Mouse (Mus musculus) CH12.LX (cell line): Measurements from ENCODE around the gene Inpp5a. TPM values are rescaled to one million over a fixed set of nuclear protein-coding genes. Genes with fewer than 3 reads are reported as not detected.

Experiments used
- DNase-seq: peaks from one replicate; pipeline ENCODE4 v3.0.0-alpha.2; 2013; ENCODE audit errors: extremely low read depth
- H3K27ac ChIP-seq: 2 replicates; pipeline ENCODE4 v1.5.1; 2012; ENCODE audit warnings: low read depth, mild to moderate bottlenecking, control low read depth, moderate library complexity; ENCODE audit not compliant: insufficient read depth
- H3K27me3 ChIP-seq: replicated peaks from 2 replicates; pipeline ENCODE3; 2012; ENCODE audit warnings: inconsistent platforms
- H3K36me3 ChIP-seq, 2 experiments: replicated peaks in 1 of 2; 2 replicates each; pipeline versions ENCODE3 to v1.6.1; 2012; ENCODE audit warnings: inconsistent platforms in 1 of 2, low read length in 1 of 2, mild to moderate bottlenecking in 1 of 2, mixed read lengths in 1 of 2, moderate library complexity in 1 of 2; ENCODE audit not compliant: control insufficient read depth in 1 of 2, insufficient read depth in 1 of 2
- H3K4me1 ChIP-seq, 2 experiments: 2 replicates each; pipeline ENCODE4 v1.6.1; 2012; ENCODE audit warnings: inconsistent platforms in 1 of 2, moderate library complexity in 1 of 2; ENCODE audit not compliant: insufficient read depth in 2 of 2, control insufficient read depth in 1 of 2
- H3K4me2 ChIP-seq: 2 replicates; pipeline ENCODE4 v1.6.1; 2012; ENCODE audit warnings: low read depth, mild to moderate bottlenecking, control low read depth; ENCODE audit not compliant: poor library complexity, insufficient read depth, severe bottlenecking
- H3K4me3 ChIP-seq, 3 experiments: fragments of 150-350 bp in 1 of 3; sonication (generic) in 1 of 3; replicated peaks in 1 of 3; 2 replicates each; pipeline versions ENCODE3 to v1.5.1; 2011 to 2012; ENCODE audit warnings: low read depth in 2 of 3, low read length in 2 of 3, mild to moderate bottlenecking in 2 of 3, moderate library complexity in 2 of 3, control low read depth in 1 of 3, improper control_type of control experiment in 1 of 3, inconsistent platforms in 1 of 3, mixed read lengths in 1 of 3; ENCODE audit not compliant: poor library complexity in 1 of 3
- H3K79me2 ChIP-seq: replicated peaks from 2 replicates; pipeline ENCODE4 v1.6.1; 2012; ENCODE audit warnings: mild to moderate bottlenecking, moderate library complexity; ENCODE audit not compliant: control insufficient read depth, poor library complexity, insufficient read depth, severe bottlenecking; ENCODE audit errors: extremely low read depth
- H3K9ac ChIP-seq: 2 replicates; pipeline ENCODE4 v1.6.1; 2012; ENCODE audit warnings: low read depth, mild to moderate bottlenecking, control low read depth, moderate library complexity; ENCODE audit not compliant: insufficient read depth
- H3K9me3 ChIP-seq: replicated peaks from 2 replicates; pipeline ENCODE3; 2012; ENCODE audit warnings: low read length, inconsistent platforms, mixed read lengths
- BHLHE40 ChIP-seq: IDR thresholded peaks from 2 replicates; pipeline ENCODE4 v1.6.1; 2011; ENCODE audit warnings: mild to moderate bottlenecking, low read depth, low read length, improper control_type of control experiment
- CHD1 ChIP-seq: IDR thresholded peaks from 2 replicates; pipeline ENCODE4 v1.6.1; 2012; ENCODE audit warnings: low read depth, low read length, improper control_type of control experiment, inconsistent platforms
- CHD2 ChIP-seq: IDR thresholded peaks from 2 replicates; pipeline ENCODE4 v1.6.1; 2011; ENCODE audit warnings: low read length, improper control_type of control experiment
- CTCF ChIP-seq, 2 experiments: IDR thresholded peaks in 1 of 2; conservative IDR thresholded peaks in 1 of 2; 2 replicates each; pipeline ENCODE4 v1.5.1; 2011 to 2012; ENCODE audit warnings: low read depth in 2 of 2, low read length in 2 of 2, improper control_type of control experiment in 1 of 2, inconsistent platforms in 1 of 2, mild to moderate bottlenecking in 1 of 2, moderate library complexity in 1 of 2
- JUND ChIP-seq: conservative IDR thresholded peaks from 2 replicates; pipeline ENCODE4 v1.6.1; 2011; ENCODE audit warnings: low read depth, low read length, improper control_type of control experiment
- KAT2A ChIP-seq: IDR thresholded peaks from 2 replicates; pipeline ENCODE4 v1.6.1; 2012; ENCODE audit warnings: low read length, improper control_type of control experiment, inconsistent platforms; ENCODE audit not compliant: insufficient replicate concordance
- MEF2A ChIP-seq: IDR thresholded peaks from 2 replicates; pipeline ENCODE4 v1.6.1; 2014; ENCODE audit warnings: low read depth, mild to moderate bottlenecking, inconsistent platforms, low read length, improper control_type of control experiment, borderline replicate concordance
- MXI1 ChIP-seq: IDR thresholded peaks from 2 replicates; pipeline ENCODE4 v1.6.1; 2011; ENCODE audit warnings: mild to moderate bottlenecking, low read depth, low read length, improper control_type of control experiment
- NELFE ChIP-seq: IDR thresholded peaks from 2 replicates; pipeline ENCODE4 v1.6.1; 2011; ENCODE audit warnings: low read depth, low read length, improper control_type of control experiment
- RAD21 ChIP-seq: IDR thresholded peaks from 2 replicates; pipeline ENCODE4 v1.6.1; 2011; ENCODE audit warnings: low read depth, mild to moderate bottlenecking, low read length, improper control_type of control experiment, moderate library complexity
- RCOR1 ChIP-seq: conservative IDR thresholded peaks from 2 replicates; pipeline ENCODE4 v1.6.1; 2012; ENCODE audit warnings: low read depth, mild to moderate bottlenecking, inconsistent platforms, low read length, improper control_type of control experiment
- TCF12 ChIP-seq: IDR thresholded peaks from 2 replicates; pipeline ENCODE4 v1.6.1; 2014; ENCODE audit warnings: low read depth, mild to moderate bottlenecking, inconsistent platforms, low read length, improper control_type of control experiment
- UBTF ChIP-seq: IDR thresholded peaks from 2 replicates; pipeline ENCODE4 v1.6.1; 2012; ENCODE audit warnings: low read depth, mild to moderate bottlenecking, inconsistent platforms, low read length, improper control_type of control experiment, moderate library complexity
- USF1 ChIP-seq: IDR thresholded peaks from 2 replicates; pipeline ENCODE4 v1.6.1; 2014; ENCODE audit warnings: low read depth, mild to moderate bottlenecking, inconsistent platforms, low read length, improper control_type of control experiment
- ZC3H11A ChIP-seq: IDR thresholded peaks from 2 replicates; pipeline ENCODE4 v1.6.1; 2012; ENCODE audit warnings: low read depth, mild to moderate bottlenecking, inconsistent platforms, low read length, improper control_type of control experiment
- dilution Hi-C: fragments of 300-500 bp; cut with MboI; formaldehyde crosslinking; loops from 2 replicates; pipeline ENCODE4 v1.14.3; 2020; ENCODE audit warnings: low sequenced_read_pairs; ENCODE audit not compliant: extremely low pct_unique_long_range_greater_than_20kb, extremely low pct_ligation_motif_present
- in situ Hi-C: fragments of 300-500 bp; cut with MboI; formaldehyde crosslinking; loops from 3 replicates; pipeline ENCODE4 v1.14.3; 2019; ENCODE audit warnings: low sequenced_read_pairs, low pct_ligation_motif_present, low pct_unique_long_range_greater_than_20kb, mixed read lengths
- polyA plus RNA-seq: library from polyadenylated mRNA; unstranded; fragments of >175 nt; gene quantifications from 2 replicates; pipeline ENCODE4 v1.2.1, GENCODE M21; 2012; ENCODE audit warnings: low read depth; ENCODE audit not compliant: insufficient read length
- total RNA-seq, 2 experiments: library from RNA; depleted of rRNA; stranded (reverse); fragments of 300-350 nt in 1 of 2; fragments of >200 nt in 1 of 2; gene quantifications; 2 replicates each; pipeline ENCODE4 v1.2.3; 2012 to 2014

Gene Inpp5a
- total and polyA plus RNA-seq, 3 experiments = 1.7 to 5.4 (median 3.0) TPM

DNA sequence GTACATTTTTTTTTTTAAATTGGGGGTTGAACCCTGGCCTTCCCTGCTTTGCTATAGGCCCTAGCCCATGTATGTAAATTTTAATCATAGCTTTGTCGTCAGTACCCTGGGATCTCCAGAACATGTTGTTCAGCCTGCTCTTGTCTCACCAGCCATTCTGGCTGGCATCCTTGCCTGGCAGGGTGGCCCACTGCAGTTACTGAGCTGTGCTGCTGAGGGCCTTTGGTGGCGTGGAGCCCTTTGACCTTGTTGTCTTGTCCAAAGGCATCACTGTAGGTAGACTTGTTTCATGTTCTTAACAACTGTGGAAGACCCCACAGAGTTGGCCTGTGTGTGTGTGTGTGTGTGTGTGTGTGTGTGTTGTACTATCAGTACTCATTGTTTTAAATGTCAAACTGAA, 3.2 kb downstream of the Inpp5a start:
- Histone ChIP-seq H3K9ac (no peak overlapping the region), H3K4me3 (no peak overlapping the region), H3K9me3 (no peaks in the 10 kb centered on the region), H3K79me2 (no peaks in the 10 kb centered on the region), H3K36me3 (no peaks in the 10 kb centered on the region), H3K27me3 (no peaks in the 10 kb centered on the region)
- dilution Hi-C loops (no loop called here), in situ Hi-C loops (no loop called here)
- no peak for DNase-seq
- no peak for TF ChIP-seq JUND
- TF ChIP-seq, all 38 proteins: peak for 0
- H3K4me1 ChIP-seq = peaks cover 6 to 59% of the 10 kb centered on the region in 2 experiments
- no peak overlapping the region for H3K4me2 ChIP-seq
- H3K27ac ChIP-seq = no peak overlapping the region

DNA sequence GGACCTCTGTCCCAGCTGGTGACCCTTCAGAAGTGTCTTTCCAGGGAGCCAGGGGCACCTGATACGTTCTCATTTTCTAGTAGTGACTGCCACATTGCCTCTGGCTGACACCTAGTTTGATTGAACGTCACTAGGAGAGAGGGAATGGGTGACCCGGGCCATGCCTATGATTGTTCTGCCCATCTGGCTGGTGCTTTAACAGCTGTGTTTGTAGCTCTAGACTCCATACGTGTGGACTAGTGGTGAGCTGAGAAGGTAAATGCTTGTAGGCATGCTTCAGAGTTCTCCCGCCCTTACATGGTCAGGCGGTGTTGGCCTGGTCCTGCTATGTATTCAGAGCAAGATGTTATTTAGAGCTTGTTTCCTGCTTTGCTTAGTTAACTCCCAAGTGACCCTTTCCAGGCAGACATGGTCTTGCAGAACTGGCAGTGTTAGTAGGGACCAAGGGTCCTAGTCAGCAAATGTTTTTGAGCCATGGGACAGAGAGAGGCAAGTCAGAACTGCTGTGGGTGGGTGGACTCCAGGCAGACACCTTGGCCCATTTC, 3.9 kb downstream of the Inpp5a start:
- Histone ChIP-seq H3K79me2 (no peaks in the 10 kb centered on the region), H3K4me2 (no peak overlapping the region), H3K4me3 (no peak overlapping the region), H3K9ac (no peak overlapping the region), H3K9me3 (no peaks in the 10 kb centered on the region), H3K4me1 (peaks cover 11 to 65% of the 10 kb centered on the region in 2 experiments), H3K27ac (no peak overlapping the region), H3K36me3 (no peaks in the 10 kb centered on the region), H3K27me3 (no peaks in the 10 kb centered on the region)
- DNase-seq = no peak
- TF ChIP-seq USF1 (no peak), RCOR1 (no peak), MXI1 (no peak), UBTF (no peak), BHLHE40 (no peak), NELFE (no peak), CHD1 (no peak), TCF12 (no peak), KAT2A (no peak), MEF2A (no peak), CHD2 (no peak), RAD21 (no peak), CTCF (conservative IDR thresholded peaks at IDR 0.05 in 1 of 2, IDR thresholded peaks at IDR 0.05 in 1 of 2; ENCODE audit: low read depth in 2 of 2, low read length in 2 of 2) (no peak)
- dilution Hi-C loops (no loop called here), in situ Hi-C loops (no loop called here)

DNA sequence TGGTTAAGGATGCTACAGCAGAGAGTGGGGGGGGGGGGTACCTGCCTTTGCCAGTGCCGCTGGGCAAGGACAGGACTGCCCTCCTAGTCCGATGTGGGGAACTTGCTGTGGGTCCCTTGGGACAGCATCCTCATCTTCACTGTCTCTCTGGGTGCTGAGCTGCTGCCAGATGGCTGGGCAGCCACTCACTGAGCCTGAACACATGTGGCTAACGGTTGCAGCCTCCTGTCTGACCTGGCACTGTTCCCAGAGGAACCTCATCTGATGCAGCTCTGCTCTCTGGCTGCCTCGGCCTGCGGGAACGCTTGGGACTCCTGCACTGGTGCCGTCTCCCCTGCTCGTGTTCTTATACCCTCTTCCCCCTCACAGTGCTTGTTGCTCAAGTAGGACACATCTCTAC, 8.6 kb downstream of the Inpp5a start:
- Histone ChIP-seq H3K79me2 (no peaks in the 10 kb centered on the region), H3K36me3 (no peaks in the 10 kb centered on the region), H3K27me3 (no peaks in the 10 kb centered on the region), H3K9me3 (no peaks in the 10 kb centered on the region), H3K4me2 (no peak overlapping the region), H3K4me1 (peaks cover 41 to 85% of the 10 kb centered on the region in 2 experiments), H3K27ac (no peak overlapping the region), H3K9ac (no peak overlapping the region), H3K4me3 (no peak overlapping the region)
- TF ChIP-seq TCF12 (peak; percentile 48; the same call in 1 of the 2 replicates), ZC3H11A (no peak)
- dilution Hi-C loops = no loop called here
- no peak for DNase-seq
- in situ Hi-C loops = no loop called here
